Mouse (Mus musculus): ENCODE measurements at regions not wholly inside any gene's neighbourhood (a gene's known extent, or its start where the extent isn't known, plus 50 kb on each side); places are given as distances from the start of the nearest gene placed in this dataset.

GRCm38 (mm10) chr6:51010536-51010935 is 356.3 kb upstream of the Npvf start:
- in situ Hi-C loops (cut with MboI; ENCODE audit: low pct_ligation_motif_present, low pct_unique_long_range_greater_than_20kb, low sequenced_read_pairs), result no loop called here
- Histone ChIP-seq H3K4me3 (replicated peaks in 1 of 3; ENCODE audit: low read depth in 2 of 3, low read length in 2 of 3, poor library complexity in 1 of 3) (no peak overlapping the region), H3K9me3 (replicated peaks; ENCODE audit: low read length) (no peaks in the 10 kb centered on the region)

GRCm38 (mm10) chr6:51012086-51012830 is 358.0 kb upstream of the Npvf start:
- H3K27ac ChIP-seq (ENCODE audit: insufficient read depth, low read depth), result no peak overlapping the region
- TF ChIP-seq KAT2A (IDR thresholded peaks at IDR 0.05; ENCODE audit: insufficient replicate concordance, low read length), result no peak
- TF ChIP-seq MAZ (IDR thresholded peaks at IDR 0.05; ENCODE audit: low read depth, low read length), result no peak
- TF ChIP-seq UBTF (IDR thresholded peaks at IDR 0.05; ENCODE audit: low read depth, low read length), result no peak
- no peak for TF ChIP-seq IRF4 (IDR thresholded peaks at IDR 0.05; ENCODE audit: low read depth, low read length)
- TF ChIP-seq EP300 (IDR thresholded peaks at IDR 0.05; ENCODE audit: low read length), result no peak
- no peak for TF ChIP-seq NELFE (IDR thresholded peaks at IDR 0.05; ENCODE audit: low read depth, low read length)
- TF ChIP-seq USF1 (IDR thresholded peaks at IDR 0.05; ENCODE audit: low read depth, low read length), result no peak
- TF ChIP-seq TBP (conservative IDR thresholded peaks at IDR 0.05; ENCODE audit: low read depth, low read length), result no peak
- TF ChIP-seq E2F4 (IDR thresholded peaks at IDR 0.05; ENCODE audit: insufficient replicate concordance, low read depth, low read length), result no peak
- TF ChIP-seq MYC (IDR thresholded peaks at IDR 0.05; ENCODE audit: low read depth, low read length), result no peak
- no peak for TF ChIP-seq ZNF384 (IDR thresholded peaks at IDR 0.05; ENCODE audit: low read depth, low read length)
- no peak for TF ChIP-seq MEF2A (IDR thresholded peaks at IDR 0.05; ENCODE audit: borderline replicate concordance, low read depth, low read length)
- no peak for TF ChIP-seq MAX (IDR thresholded peaks at IDR 0.05; ENCODE audit: low read length)
- TF ChIP-seq BHLHE40 (IDR thresholded peaks at IDR 0.05; ENCODE audit: low read depth, low read length), result no peak
- H3K4me2 ChIP-seq (ENCODE audit: insufficient read depth, low read depth, poor library complexity, severe bottlenecking), result no peak overlapping the region
- in situ Hi-C loops (cut with MboI; ENCODE audit: low pct_ligation_motif_present, low pct_unique_long_range_greater_than_20kb, low sequenced_read_pairs), result no loop called here
- no peaks in the 10 kb centered on the region for H3K36me3 ChIP-seq (replicated peaks in 1 of 2; ENCODE audit: control insufficient read depth in 1 of 2, insufficient read depth in 1 of 2, low read length in 1 of 2)
- no peak overlapping the region for H3K9ac ChIP-seq (ENCODE audit: insufficient read depth, low read depth)
- no peaks in the 10 kb centered on the region for H3K9me3 ChIP-seq (replicated peaks; ENCODE audit: low read length)
- no peak for DNase-seq (ENCODE audit: extremely low read depth)
- H3K27me3 ChIP-seq (replicated peaks), result peaks cover 5% of the 10 kb centered on the region
- no peak overlapping the region for H3K4me3 ChIP-seq (replicated peaks in 1 of 3; ENCODE audit: low read depth in 2 of 3, low read length in 2 of 3, poor library complexity in 1 of 3)
- no peaks in the 10 kb centered on the region for H3K79me2 ChIP-seq (replicated peaks; ENCODE audit: control insufficient read depth, extremely low read depth, insufficient read depth, poor library complexity, severe bottlenecking)
- dilution Hi-C loops (cut with MboI; ENCODE audit: extremely low pct_ligation_motif_present, extremely low pct_unique_long_range_greater_than_20kb, low sequenced_read_pairs), result no loop called here
- peaks cover 0 to 6% of the 10 kb centered on the region in 2 experiments; a peak in 1 of 4 replicates for H3K4me1 ChIP-seq (ENCODE audit: control insufficient read depth in 1 of 2, insufficient read depth in 2 of 2)

More at GRCm38 (mm10) chr6:51010536-51010935, 356.3 kb upstream of the Npvf start:
- Histone ChIP-seq H3K9ac (ENCODE audit: insufficient read depth, low read depth) (no peak overlapping the region), H3K27ac (ENCODE audit: insufficient read depth, low read depth) (no peak overlapping the region), H3K36me3 (replicated peaks in 1 of 2; ENCODE audit: control insufficient read depth in 1 of 2, insufficient read depth in 1 of 2, low read length in 1 of 2) (no peaks in the 10 kb centered on the region), H3K4me2 (ENCODE audit: insufficient read depth, low read depth, poor library complexity, severe bottlenecking) (no peak overlapping the region), H3K79me2 (replicated peaks; ENCODE audit: control insufficient read depth, extremely low read depth, insufficient read depth, poor library complexity, severe bottlenecking) (no peaks in the 10 kb centered on the region), H3K4me1 (ENCODE audit: control insufficient read depth in 1 of 2, insufficient read depth in 2 of 2) (peaks cover 0 to 21% of the 10 kb centered on the region in 2 experiments; a peak in 3 of 4 replicates), H3K27me3 (replicated peaks) (peaks cover 5% of the 10 kb centered on the region)
- no peak for TF ChIP-seq TBP (conservative IDR thresholded peaks at IDR 0.05; ENCODE audit: low read depth, low read length)
- no peak for TF ChIP-seq PAX5 (IDR thresholded peaks at IDR 0.05; ENCODE audit: low read length)
- no peak for TF ChIP-seq MEF2A (IDR thresholded peaks at IDR 0.05; ENCODE audit: borderline replicate concordance, low read depth, low read length)
- TF ChIP-seq JUN (IDR thresholded peaks at IDR 0.05; ENCODE audit: insufficient read depth, low read depth, low read length), result no peak
- no peak for TF ChIP-seq BHLHE40 (IDR thresholded peaks at IDR 0.05; ENCODE audit: low read depth, low read length)
- TF ChIP-seq UBTF (IDR thresholded peaks at IDR 0.05; ENCODE audit: low read depth, low read length), result no peak
- TF ChIP-seq ZMIZ1 (IDR thresholded peaks at IDR 0.05; ENCODE audit: low read depth, low read length), result no peak
- DNase-seq (ENCODE audit: extremely low read depth), result no peak
- dilution Hi-C loops (cut with MboI; ENCODE audit: extremely low pct_ligation_motif_present, extremely low pct_unique_long_range_greater_than_20kb, low sequenced_read_pairs), result no loop called here
